Mouse (Mus musculus) gastrocnemius, adult 2 months (tissue): ENCODE measurements around the gene Tspan4. TPM values are rescaled to one million over a fixed set of nuclear protein-coding genes. Genes with fewer than 3 reads are reported as not detected.

Experiments used
- DNase-seq: peaks from one replicate; pipeline ENCODE4 v3.0.0; 2022
- H3K27ac ChIP-seq: fragments of 200-600 bp; 2 replicates; pipeline ENCODE4 v1.8.1; 2022; ENCODE audit warnings: mild to moderate bottlenecking
- H3K4me3 ChIP-seq: fragments of 200-600 bp; 2 replicates; pipeline ENCODE4 v1.8.1; 2022; ENCODE audit warnings: mild to moderate bottlenecking, moderate library complexity
- CTCF ChIP-seq: fragments of 200-600 bp; IDR thresholded peaks from 2 replicates; pipeline ENCODE4 v1.8.1; 2022; ENCODE audit warnings: antibody characterized with exemption, mild to moderate bottlenecking, moderate library complexity
- intact Hi-C: fragments of 180-260 bp; cut with DNase I; formaldehyde crosslinking; loops from one replicate; pipeline ENCODE4 v1.15.1; 2025
- total RNA-seq, 2 experiments: library from RNA; stranded (reverse); gene quantifications; 2 replicates each; pipeline ENCODE4 v1.2.3; 2021

Tspan4 gene
- total RNA-seq, 2 experiments from 2014 or later = 7.6 to 8.2 TPM

DNA sequence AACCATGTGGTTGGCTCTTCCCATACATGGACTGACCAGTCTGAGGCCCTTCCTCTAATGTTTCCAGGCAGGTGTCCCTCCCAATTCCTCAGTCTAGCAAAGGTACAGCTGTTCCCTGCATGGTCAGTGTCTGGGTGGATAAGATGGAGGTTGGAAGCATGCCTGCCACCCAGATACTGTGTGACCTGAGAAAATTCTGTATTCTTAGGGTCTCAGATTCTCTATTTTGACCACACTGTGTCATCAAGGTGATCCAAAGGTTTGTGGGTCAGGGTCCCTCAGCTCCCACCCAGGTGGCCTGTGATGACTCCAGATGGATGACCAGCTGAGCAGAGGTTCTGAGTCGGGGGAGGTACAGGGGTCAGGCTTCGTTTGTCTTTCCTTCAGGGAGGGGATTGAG, 10.1 kb downstream of the Tspan4 start:
- intact Hi-C loops = no loop called here
- Histone ChIP-seq H3K27ac (no peak overlapping the region), H3K4me3 (no peak overlapping the region)
- no peak for DNase-seq
- no peak for TF ChIP-seq CTCF

- intact Hi-C loops = no loop called here
- no peak for DNase-seq
- TF ChIP-seq CTCF = no peak
- no peak overlapping the region for H3K4me3 ChIP-seq
- H3K27ac ChIP-seq = no peak overlapping the region
Measured at GRCm38 (mm10) chr7:141485606-141486005, 10.6 kb downstream of the Tspan4 start.

DNA sequence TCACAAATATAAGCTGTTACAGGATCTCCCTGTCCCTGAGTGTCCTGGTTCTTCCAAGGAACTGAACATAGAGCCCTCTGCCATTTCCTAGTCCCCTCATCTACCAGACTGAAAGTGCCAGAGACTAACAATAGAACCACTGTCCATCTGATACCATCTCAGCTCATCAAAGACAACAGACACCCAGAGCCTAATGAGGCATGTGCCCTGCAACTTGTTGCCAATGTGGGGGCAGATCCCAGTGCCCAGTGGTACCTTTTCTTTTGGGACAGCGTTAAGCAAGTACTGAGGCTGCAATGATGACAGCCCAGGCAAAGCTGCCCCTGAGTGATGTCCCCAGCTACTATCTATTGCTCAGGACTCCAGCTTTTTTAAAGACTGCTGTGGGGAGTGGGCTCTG, 11.2 kb downstream of the Tspan4 start:
- Histone ChIP-seq H3K27ac (no peak overlapping the region), H3K4me3 (no peak overlapping the region)
- no peak for DNase-seq
- intact Hi-C loops = no loop called here
- TF ChIP-seq CTCF = no peak

DNA sequence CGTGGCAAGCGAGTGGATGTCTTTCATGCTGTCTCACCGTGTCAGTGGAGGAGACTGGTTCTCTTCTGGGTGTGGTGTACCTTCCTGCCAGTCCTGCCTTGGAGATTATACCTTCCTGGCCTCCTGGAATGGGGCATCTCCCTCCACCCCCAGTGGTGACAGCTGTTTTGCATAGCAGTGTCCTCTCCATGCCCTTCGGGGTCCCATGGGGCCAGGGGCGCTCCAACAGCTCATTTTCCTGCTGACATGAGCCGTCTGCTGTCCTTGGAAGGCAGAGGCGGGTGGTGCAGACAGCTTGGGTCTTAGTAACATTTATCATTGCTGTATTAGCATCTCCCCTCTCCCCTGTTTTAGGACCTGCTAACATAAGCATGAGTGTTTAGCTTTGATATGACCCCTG, 12.1 kb downstream of the Tspan4 start:
- intact Hi-C loops = no loop called here
- H3K4me3 ChIP-seq = no peak overlapping the region
- DNase-seq = no peak
- no peak overlapping the region for H3K27ac ChIP-seq
- no peak for TF ChIP-seq CTCF

DNA sequence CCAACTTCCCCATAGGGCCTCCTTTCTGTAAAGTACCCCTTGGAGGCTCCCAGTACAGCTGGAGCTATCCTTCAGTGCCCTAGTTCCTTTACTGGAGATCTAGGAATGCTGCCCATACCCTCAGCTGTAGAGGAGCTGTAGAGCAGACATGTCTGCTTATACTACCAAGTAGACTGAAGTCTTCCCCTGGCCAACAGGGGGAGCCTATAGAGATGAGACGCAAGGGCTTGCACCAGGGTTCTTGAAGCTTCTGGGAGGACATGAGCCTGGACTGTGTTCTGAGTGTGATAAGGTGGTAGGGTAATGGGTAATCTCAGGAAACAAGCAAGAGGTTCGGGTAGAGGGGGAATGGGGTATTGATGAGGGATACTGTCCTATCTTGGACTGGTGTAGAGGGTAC, 16.1 kb downstream of the Tspan4 start:
- no peak for DNase-seq
- Histone ChIP-seq H3K27ac (no peak overlapping the region), H3K4me3 (no peak overlapping the region)
- TF ChIP-seq CTCF = peak; percentile 20; the same call in 1 of the 2 replicates
- intact Hi-C loops = no loop called here

DNA sequence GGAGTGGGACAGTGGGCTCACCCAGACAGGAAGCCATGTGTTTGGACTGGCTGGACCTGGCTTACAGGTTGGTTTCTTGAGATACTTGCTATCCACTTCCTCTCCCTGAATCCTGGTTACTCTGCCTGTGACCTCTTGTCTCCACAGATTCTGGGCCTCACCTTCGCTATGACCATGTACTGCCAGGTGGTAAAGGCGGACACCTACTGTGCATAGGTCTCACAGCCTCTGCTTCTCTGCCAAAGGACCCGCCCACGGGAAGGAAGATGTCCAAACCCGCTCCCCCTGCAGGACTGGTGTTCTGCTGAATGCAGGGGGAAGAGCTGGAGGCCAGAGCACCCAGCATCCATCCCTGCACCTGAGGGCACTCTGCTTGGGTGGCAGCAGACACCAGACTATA, 17.7 kb downstream of the Tspan4 start:
- intact Hi-C loops = no loop called here
- DNase-seq = no peak
- Histone ChIP-seq H3K27ac (no peak overlapping the region), H3K4me3 (no peak overlapping the region)
- TF ChIP-seq CTCF = no peak

DNA sequence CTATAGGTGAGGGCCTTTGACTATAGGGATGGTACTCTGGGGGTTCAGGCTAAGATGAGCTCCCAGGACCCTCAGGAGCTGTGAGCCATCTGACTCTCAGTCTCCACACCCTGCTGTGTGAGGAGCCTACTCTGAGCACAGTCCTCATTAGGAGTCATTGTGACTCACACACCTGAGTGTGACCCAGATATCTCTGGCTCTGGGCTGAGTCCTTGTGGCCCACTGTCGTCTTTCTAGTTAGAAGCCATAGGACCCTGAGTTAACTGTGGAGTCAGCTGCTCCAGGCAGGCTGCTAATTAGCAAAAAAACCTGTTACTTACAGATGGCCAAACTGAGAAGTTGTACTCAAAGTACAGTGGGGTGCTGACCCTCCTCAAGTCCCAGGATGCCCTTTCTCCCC, 18.7 kb downstream of the Tspan4 start:
- H3K27ac ChIP-seq = no peak overlapping the region
- intact Hi-C loops = no loop called here
- no peak for DNase-seq
- no peak for TF ChIP-seq CTCF
- H3K4me3 ChIP-seq = no peak overlapping the region

- Histone ChIP-seq H3K27ac (no peak overlapping the region), H3K4me3 (no peak overlapping the region)
- TF ChIP-seq CTCF = no peak
- no peak for DNase-seq
- intact Hi-C loops = no loop called here
Measured at GRCm38 (mm10) chr7:141495379-141495778, 20.3 kb downstream of the Tspan4 start.

- no peak overlapping the region for H3K4me3 ChIP-seq
- intact Hi-C loops = no loop called here
- no peak for TF ChIP-seq CTCF
- no peak for DNase-seq
- no peak overlapping the region for H3K27ac ChIP-seq
Measured at GRCm38 (mm10) chr7:141495940-141496339, 20.9 kb downstream of the Tspan4 start.

GRCm38 (mm10) chr7:141497600-141497999, 22.6 kb downstream of the Tspan4 start:
- no peak overlapping the region for H3K4me3 ChIP-seq
- TF ChIP-seq CTCF = no peak
- DNase-seq = no peak
- intact Hi-C loops = no loop called here
- peak overlapping the region; percentile 59 for H3K27ac ChIP-seq

DNA sequence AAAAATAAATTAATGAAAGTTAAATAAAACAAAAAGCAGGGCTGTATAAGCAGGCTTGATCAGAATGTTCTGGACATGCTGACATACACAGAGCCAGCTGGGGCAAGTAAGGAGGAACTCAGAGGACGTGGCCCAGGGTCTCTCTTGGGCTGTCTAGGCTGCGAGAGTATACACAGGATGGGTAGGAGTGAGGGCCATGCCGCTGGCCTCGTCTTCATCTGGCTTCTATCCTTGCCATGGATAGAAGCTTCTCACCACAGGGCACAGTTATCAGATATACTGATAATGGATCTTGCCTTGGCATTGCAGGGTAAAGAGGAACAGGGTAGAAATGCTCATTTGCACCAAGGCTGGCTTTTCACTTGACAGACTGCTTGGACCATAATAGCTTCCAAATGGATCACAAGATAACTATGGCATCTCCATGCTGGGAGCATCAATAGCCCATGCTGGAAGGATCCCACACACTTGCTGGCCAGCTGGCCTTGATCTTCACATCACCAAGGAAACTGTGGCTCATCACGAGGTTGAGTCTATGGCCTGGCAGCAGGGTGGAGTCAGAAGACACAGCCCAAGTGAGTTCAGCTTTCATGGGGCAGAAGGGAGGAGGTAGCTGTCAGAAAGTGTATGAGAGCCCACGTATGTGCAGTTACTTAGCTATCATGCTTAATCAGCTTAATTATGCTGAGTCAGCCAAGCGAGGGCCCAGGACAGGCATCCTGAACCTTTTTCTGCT, 26.9 kb downstream of the Tspan4 start:
- intact Hi-C loops = no loop called here
- H3K27ac ChIP-seq = no peak overlapping the region
- TF ChIP-seq CTCF = no peak
- no peak for DNase-seq
- H3K4me3 ChIP-seq = no peak overlapping the region

DNA sequence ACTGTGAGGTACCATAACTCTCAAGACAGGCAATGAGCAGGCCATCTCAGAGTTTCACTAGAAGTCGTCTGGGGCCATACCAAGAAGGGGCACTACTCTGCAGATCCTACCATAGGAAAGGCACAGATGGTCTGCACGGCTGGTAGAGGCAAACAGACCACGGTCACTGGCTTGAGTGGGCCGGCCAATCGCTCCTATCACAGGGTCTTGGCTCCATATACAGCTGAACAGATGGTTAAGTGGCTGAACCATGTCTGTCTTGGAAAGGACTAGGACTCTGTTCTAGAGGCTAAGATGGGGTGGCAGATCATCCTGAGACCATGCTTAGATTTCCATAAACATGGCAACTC, 27.5 kb downstream of the Tspan4 start:
- no peak overlapping the region for H3K27ac ChIP-seq
- no peak for TF ChIP-seq CTCF
- intact Hi-C loops = no loop called here
- DNase-seq = no peak
- H3K4me3 ChIP-seq = no peak overlapping the region

- no peak for DNase-seq
- intact Hi-C loops = no loop called here
- Histone ChIP-seq H3K4me3 (no peak overlapping the region), H3K27ac (no peak overlapping the region)
- TF ChIP-seq CTCF = no peak
Measured at GRCm38 (mm10) chr7:141506278-141506677, 31.2 kb downstream of the Tspan4 start.

DNA sequence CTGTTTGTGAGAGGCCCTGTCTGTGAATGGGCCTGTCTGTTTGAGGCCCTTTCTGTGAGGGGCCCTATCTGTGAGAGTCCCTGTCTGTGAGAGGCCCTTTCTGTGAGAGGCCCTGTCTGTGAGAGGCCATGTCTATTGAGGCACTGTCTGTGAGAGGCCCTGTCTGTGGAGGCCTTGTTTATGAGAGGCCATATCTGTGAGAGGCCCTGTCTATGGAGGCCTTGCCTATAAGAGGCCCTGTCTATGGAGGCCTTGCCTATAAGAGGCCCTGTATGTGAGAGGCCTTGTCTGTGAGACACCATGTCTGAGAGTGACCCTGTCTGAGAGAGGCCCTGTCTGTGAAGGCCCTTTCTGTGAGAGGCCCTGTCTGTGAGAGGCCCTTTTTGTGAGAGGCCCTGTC, 33.1 kb downstream of the Tspan4 start:
- no peak for DNase-seq
- no peak for TF ChIP-seq CTCF
- no peak overlapping the region for H3K4me3 ChIP-seq
- intact Hi-C loops = no loop called here
- H3K27ac ChIP-seq = no peak overlapping the region
